Mouse (Mus musculus) adrenal gland, adult (tissue): ENCODE results near the gene Ccser2.

Source experiments
- DNase-seq, 2 experiments: peaks; one replicate each; pipeline ENCODE4 v3.0.0; 2022 to 2023; ENCODE audit warnings: low spot score in 1 of 2; ENCODE audit not compliant: inconsistent age in 2 of 2

Ccser2 gene

GRCm38 (mm10) chr14:36942716-36943115 is 25.9 kb downstream of the Ccser2 start:
- no peak for DNase-seq

- no peak for DNase-seq
These were observed 30.6 kb downstream of the Ccser2 start for GRCm38 (mm10) chr14:36937941-36938340.

GRCm38 (mm10) chr14:36937080-36937878 is 31.3 kb downstream of the Ccser2 start:
- DNase-seq = peak in 1 of 2 experiments; percentile 76

- DNase-seq = no peak
These were observed 35.8 kb downstream of the Ccser2 start for GRCm38 (mm10) chr14:36932638-36933382.

DNA sequence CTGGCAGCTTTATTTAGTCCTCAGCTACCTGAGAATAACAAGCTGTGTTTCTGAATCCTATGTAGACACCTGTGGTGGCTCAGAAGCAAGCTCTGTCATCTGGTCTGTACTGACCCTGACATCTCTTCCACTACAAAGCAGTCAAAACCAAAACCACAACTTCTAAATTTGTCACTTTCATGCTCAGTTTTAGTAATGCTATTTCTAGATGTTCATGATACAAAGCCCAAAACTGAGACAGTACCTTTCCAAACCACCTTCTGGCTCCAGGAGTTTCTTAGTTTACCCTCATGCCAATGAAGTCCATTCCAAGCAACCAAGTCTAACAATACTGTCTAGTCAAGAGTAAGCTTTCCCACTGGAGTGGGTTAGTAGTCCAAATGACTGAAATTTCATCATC is 36.5 kb downstream of the Ccser2 start:
- no peak for DNase-seq

GRCm38 (mm10) chr14:36923383-36923782 is 45.2 kb downstream of the Ccser2 start:
- DNase-seq = no peak

DNA sequence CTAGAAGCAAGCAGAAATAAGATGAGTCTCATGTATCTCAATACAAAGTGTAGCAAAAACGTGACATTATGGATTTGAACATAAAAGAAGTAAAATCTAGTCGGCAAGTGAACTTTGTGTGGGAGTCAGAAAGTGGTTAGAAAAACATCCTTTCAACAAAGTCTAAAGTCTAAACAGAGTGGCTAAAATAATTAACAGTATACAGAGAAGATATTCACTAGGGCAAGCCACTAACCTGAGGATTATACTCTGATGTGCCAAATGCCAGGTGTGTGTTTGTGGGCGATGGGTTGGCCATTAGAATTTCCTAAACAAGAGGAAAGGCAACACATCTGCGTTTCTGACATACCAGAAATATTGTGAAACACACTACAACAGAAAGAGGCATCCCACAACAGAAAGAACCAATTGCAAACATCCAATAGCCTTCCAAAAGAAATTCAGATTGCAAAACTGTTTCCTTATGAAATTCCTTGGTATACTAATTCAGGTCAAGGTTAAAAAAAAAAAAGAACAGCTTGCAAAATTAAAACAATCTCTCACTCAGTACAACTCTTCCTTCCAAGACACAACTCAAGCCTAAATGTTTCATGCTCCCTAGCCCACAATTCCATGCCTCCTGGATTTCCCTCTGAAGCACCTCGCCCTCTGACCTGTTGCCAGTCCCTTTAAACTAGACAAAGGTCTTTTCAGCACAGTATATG is 47.1 kb downstream of the Ccser2 start:
- peak in 1 of 2 experiments; percentile 52 for DNase-seq

DNA sequence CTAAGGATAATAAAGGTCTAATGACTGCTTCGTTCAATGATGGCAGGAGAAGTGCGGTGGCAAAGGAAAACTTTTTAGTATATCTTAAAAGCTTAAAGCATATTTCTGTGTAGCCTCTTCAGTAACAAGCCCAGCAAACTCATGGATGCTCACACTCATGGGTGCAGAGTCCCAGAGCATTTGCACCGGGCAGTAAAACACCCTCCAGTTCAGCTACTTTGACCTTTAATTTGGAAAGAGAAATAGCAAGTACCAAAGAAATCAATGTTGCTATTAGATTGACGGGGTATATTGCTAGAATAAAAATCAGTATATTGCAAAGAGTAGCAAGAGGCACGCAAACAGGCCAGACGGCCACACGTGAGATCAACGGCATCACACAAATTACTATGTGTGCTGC is 48.7 kb downstream of the Ccser2 start:
- DNase-seq = no peak

DNA sequence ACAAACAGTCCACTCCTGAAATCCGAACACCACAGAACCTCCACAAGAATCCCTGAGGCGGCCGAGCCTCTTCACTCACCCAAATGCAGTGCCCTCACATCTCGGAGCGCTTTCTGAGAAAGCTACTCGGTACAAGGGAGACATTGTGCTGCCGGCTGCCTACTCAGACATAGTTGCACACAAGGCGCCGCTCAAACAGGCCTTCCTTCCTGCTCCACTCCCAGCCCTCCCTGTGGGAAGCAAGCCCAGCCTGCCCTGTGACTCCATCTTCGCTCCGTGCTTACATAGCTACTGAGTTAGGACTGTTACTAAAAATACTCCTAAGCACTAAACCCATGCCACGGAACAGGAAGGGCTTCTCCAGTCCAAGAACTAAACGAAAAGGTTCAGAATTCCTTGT is 49.4 kb downstream of the Ccser2 start:
- DNase-seq = peak; percentile 69 to 85

DNA sequence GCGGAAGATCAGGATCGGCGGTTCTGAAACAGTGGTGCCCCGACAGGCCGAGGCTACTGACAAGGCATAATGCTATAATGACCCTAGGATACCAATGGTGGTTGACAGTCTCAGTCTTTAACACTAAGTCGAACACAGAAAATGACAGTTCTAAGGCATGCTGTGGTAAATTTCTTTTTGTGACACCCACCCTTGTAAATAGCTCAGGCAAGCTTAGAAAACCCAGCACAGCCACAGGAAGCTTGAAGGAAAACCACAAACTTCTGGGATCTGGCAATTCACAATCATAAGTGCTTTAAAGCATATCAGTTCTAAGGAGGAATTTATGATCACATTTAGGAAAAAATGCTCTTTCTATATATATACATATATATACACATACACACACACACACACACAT is 53.4 kb downstream of the Ccser2 start:
- DNase-seq = no peak

GRCm38 (mm10) chr14:36914473-36915005 is 54.0 kb downstream of the Ccser2 start:
- no peak for DNase-seq

DNA sequence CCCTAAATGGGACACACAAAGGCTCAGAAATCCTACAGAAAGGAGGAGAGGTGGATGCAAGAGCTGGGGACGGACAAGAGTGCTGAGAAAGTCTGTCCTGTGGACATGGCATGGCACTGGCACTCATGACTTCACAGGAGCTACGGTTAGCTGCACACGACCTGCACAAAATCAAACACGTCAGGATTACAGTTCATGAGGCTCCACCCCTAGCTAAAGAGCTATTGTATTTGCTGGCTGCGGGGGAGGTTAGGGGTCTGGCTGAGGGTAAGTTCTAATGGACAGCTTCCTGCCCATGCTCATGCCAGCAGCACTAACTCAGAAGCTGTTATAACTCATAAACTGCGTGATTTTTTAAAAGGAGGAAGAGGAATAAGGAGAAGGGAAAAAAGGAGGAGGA is 56.8 kb downstream of the Ccser2 start:
- DNase-seq = no peak

DNA sequence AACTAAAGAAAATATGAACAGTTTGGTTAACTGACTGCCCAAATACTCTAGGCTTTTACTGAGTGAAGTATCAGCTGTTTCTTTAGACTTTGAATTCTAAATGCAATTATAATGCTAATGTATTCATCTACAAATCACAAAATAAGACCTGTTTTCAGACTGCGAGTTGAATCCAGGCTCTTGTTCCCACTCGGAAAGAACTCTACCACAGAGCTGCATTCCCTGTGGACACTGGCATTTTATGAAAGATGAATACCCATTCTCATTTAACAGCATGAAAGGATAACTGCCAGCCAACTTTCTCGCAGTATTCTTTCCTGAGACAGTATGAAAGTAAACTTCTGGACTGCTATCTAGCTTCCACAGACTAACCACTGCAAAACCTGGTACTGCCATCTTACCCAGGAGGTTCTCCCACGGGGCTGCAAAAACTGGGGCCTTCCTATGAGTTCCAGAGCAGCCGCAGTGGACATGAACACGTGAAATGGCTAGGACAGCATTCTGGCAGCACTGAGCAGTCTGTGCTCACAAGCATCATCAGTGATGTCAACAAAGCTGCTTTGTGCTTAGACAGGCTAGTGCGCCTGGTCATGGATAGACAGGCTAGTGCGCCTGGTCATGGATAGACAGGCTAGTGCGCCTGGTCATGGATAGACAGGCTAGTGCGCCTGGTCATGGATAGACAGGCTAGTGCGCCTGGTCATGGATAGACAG is 62.6 kb downstream of the Ccser2 start:
- no peak for DNase-seq

GRCm38 (mm10) chr14:36904206-36904605 is 64.4 kb downstream of the Ccser2 start:
- no peak for DNase-seq

DNA sequence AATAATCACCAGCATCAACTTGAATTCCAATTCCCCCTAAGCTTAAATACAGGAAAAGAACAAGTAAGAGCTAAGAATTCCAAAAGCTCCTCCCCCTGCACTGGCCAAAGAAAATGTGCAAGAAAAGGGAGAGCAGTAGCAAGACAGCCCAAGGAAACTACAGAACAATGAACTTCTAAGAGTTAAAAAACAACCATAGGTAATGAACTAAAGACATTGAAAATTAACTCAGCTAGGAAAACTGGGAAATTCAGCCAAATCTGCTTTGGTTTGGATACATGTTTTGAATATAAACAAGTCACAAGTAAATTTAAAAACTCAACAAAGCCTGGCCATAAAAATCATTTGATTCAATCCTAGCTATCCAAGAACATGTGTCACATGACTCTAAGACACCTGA is 67.7 kb downstream of the Ccser2 start:
- DNase-seq = no peak

GRCm38 (mm10) chr14:36894701-36895100 is 73.9 kb downstream of the Ccser2 start:
- no peak for DNase-seq

GRCm38 (mm10) chr14:36892762-36893358 is 75.7 kb downstream of the Ccser2 start:
- peak; percentile 32 to 73 for DNase-seq

DNA sequence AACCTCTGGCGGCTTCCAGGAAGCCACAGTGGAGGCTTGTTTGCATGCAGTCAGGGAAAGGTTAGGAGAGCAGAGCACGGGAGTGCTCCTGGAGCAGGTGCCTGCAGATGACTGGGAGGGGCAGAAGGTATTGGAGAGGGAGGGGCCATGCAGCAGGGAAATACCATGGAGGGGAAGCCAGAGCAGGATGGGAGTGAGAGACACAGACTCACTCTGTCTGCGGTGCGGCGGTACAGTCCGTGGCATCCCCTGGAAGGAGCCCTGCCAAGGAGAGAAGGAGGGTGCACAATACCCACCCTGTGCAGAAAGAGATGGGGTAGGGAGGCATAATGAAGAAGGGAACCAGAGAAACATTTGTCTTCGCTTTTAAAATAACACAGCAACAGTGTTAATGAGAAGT is 78.4 kb downstream of the Ccser2 start:
- DNase-seq = no peak

DNA sequence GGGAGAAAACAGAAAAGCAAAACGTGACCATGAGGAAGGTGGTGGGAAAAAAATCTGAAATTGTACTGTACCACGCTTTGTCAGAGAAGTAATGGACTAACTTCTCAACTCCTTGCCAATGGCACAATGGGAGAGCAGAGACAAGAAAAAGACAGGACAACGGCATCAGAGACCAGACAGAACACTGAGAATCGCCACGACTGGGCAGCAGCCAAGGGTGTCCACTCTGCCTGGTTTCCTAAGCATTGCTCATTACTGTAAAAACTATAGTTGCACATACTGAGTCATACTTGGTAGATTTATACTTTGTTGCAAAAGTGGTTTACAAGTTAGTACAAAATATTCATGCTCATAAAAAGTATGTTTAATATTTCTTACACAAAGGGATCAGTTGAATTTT is 82.9 kb downstream of the Ccser2 start:
- peak; percentile 48 to 71 for DNase-seq

DNA sequence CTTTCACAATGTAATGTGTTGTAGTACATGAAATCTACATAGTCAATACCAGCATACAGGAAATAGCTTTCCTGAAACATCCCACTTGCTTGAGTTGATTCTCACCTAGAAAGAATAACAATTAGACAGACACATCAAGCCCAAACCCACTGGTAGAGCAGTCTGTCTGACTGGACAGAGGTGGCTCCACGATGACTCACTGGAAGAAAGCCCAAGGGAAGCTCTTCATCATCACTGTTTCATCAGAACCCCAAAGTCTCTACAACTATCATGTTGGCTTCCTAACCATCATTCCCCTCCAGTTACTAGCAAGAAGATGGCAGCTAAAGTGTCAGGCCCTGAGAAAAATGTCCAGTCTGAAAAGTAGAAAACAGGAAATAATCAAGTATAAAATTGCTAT is 83.5 kb downstream of the Ccser2 start:
- DNase-seq = peak; percentile 21 to 75
